Mouse (Mus musculus): ENCODE measurements around the gene Arl6ip4. TPM values are rescaled to one million over a fixed set of nuclear protein-coding genes. Genes with fewer than 3 reads are reported as not detected.

Gene Arl6ip4
- polyA plus RNA-seq, 1 experiment from 2014 or later = 105 TPM

GRCm38 (mm10) chr5:124089868-124090267, 26.0 kb upstream of the Arl6ip4 start:
- WGBS = 72% methylated on average over 21 of the region's 23 CpGs
- Histone ChIP-seq H3K4me1 (ENCODE audit: control insufficient read depth, insufficient read depth, low read length) (no peaks in the 10 kb centered on the region; the same call in 1 of the 2 replicates), H3K4me3 (ENCODE audit: low read length) (no peak overlapping the region), H3K36me3 (ENCODE audit: control insufficient read depth, insufficient read depth, low read length) (no peaks in the 10 kb centered on the region), H3K27ac (ENCODE audit: low read depth, low read length) (no peak overlapping the region), H3K4me2 (replicated peaks; ENCODE audit: low read depth, low read length) (no peak overlapping the region), H3K9ac (ENCODE audit: low read depth, low read length) (no peak overlapping the region), H3K9me3 (ENCODE audit: control insufficient read depth, low read length) (no peaks in the 10 kb centered on the region), H3K27me3 (ENCODE audit: control insufficient read depth, insufficient read depth, low read length) (no peaks in the 10 kb centered on the region)
- ATAC-seq (ENCODE audit: low FRiP score, low TSS enrichment) = no peak

- Histone ChIP-seq H3K4me3 (ENCODE audit: low read length) (no peak overlapping the region), H3K4me2 (replicated peaks; ENCODE audit: low read depth, low read length) (no peak overlapping the region), H3K36me3 (ENCODE audit: control insufficient read depth, insufficient read depth, low read length) (no peaks in the 10 kb centered on the region), H3K27ac (ENCODE audit: low read depth, low read length) (no peak overlapping the region), H3K9ac (ENCODE audit: low read depth, low read length) (no peak overlapping the region), H3K9me3 (ENCODE audit: control insufficient read depth, low read length) (no peaks in the 10 kb centered on the region), H3K4me1 (ENCODE audit: control insufficient read depth, insufficient read depth, low read length) (peaks cover 9% of the 10 kb centered on the region; the same call in 1 of the 2 replicates), H3K27me3 (ENCODE audit: control insufficient read depth, insufficient read depth, low read length) (no peaks in the 10 kb centered on the region)
- 66% methylated on average over 9 of the region's 9 CpGs for WGBS
- no peak for ATAC-seq (ENCODE audit: low FRiP score, low TSS enrichment)
Measured at GRCm38 (mm10) chr5:124091951-124092406, 23.9 kb upstream of the Arl6ip4 start.

GRCm38 (mm10) chr5:124093120-124093794, 22.6 kb upstream of the Arl6ip4 start:
- H3K9me3 ChIP-seq (ENCODE audit: control insufficient read depth, low read length) = no peaks in the 10 kb centered on the region

DNA sequence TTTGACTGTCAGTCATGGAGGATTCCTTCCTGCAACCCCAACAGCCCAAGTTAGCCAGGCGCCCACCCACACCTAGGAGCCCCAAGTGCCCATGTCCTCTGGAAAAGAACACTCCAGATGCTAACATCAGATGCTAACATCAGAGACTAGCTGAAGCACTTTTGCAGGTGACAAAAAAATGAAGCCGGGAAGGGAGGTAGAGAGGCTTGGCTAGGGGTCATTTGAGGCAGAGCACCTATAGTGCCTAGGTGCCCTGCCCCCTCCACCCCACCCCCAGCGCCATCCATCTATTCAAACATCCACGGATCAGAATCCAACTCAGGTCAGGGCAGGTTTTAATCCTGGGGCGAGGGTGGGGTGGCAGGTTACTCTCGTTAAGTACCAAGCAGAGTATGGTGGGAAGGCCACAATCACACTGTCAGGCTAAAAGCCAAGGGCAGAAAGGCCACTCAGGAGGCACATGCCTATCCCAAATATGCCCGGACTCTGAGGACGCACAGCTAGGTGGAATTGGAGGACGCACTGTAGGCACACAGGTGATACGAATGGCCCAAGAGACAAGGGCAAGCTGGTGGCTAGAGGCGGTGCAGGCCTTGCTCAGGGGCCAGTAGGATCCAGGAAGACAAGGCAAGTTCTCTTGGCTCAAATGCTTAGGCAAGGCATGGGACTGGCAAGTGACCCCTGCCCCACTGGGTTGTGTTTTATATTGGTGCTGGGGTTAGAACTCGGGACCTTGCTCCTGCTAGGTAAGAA, 21.9 kb upstream of the Arl6ip4 start:
- no peaks in the 10 kb centered on the region for H3K9me3 ChIP-seq (ENCODE audit: control insufficient read depth, low read length)
- no peak overlapping the region for H3K9ac ChIP-seq (ENCODE audit: low read depth, low read length)
- peaks cover 9% of the 10 kb centered on the region; the same call in 1 of the 2 replicates for H3K4me1 ChIP-seq (ENCODE audit: control insufficient read depth, insufficient read depth, low read length)
- H3K27me3 ChIP-seq (ENCODE audit: control insufficient read depth, insufficient read depth, low read length) = no peaks in the 10 kb centered on the region
- ATAC-seq (ENCODE audit: low FRiP score, low TSS enrichment) = no peak
- H3K36me3 ChIP-seq (ENCODE audit: control insufficient read depth, insufficient read depth, low read length) = no peaks in the 10 kb centered on the region
- 87% methylated on average over 12 of the region's 12 CpGs for WGBS
- no peak overlapping the region for H3K4me3 ChIP-seq (ENCODE audit: low read length)
- no peak overlapping the region for H3K4me2 ChIP-seq (replicated peaks; ENCODE audit: low read depth, low read length)
- no peak overlapping the region for H3K27ac ChIP-seq (ENCODE audit: low read depth, low read length)

More at GRCm38 (mm10) chr5:124093120-124093794, 22.6 kb upstream of the Arl6ip4 start:
- H3K27ac ChIP-seq (ENCODE audit: low read depth, low read length) = no peak overlapping the region
- H3K4me2 ChIP-seq (replicated peaks; ENCODE audit: low read depth, low read length) = no peak overlapping the region
- H3K4me3 ChIP-seq (ENCODE audit: low read length) = no peak overlapping the region
- H3K4me1 ChIP-seq (ENCODE audit: control insufficient read depth, insufficient read depth, low read length) = peaks cover 9% of the 10 kb centered on the region; the same call in 1 of the 2 replicates
- no peak for ATAC-seq (ENCODE audit: low FRiP score, low TSS enrichment)
- no peak overlapping the region for H3K9ac ChIP-seq (ENCODE audit: low read depth, low read length)
- 71% methylated on average over 11 of the region's 11 CpGs for WGBS
- H3K27me3 ChIP-seq (ENCODE audit: control insufficient read depth, insufficient read depth, low read length) = no peaks in the 10 kb centered on the region
- no peaks in the 10 kb centered on the region for H3K36me3 ChIP-seq (ENCODE audit: control insufficient read depth, insufficient read depth, low read length)

DNA sequence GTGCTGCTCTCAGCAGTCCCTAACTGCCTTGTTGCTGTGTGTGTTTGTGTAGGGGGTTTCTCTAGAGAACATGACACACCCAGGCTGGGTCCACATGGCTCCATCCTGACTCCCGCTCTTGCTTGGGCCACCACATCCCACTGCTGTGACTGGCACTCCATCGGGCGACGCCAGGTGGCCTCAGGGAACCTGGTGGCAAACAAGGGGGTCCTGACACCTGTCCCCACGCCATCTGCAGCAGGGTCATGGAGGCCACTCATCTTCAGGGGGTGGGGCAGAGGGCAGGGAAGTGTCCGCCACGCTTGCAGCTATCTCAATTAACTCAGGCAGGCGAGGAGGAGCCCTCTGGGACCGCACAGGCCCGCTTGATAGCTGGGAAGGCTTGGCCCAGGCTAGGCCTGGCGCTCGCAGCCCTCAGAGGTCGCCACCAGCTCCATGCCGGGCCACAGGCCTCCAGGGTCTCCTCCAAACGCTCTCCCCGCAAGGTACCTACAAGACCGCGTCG, 20.8 kb upstream of the Arl6ip4 start:
- peak overlapping the region; percentile 44 for H3K4me3 ChIP-seq (ENCODE audit: low read length)
- WGBS = 12% methylated on average over 19 of the region's 19 CpGs
- no peaks in the 10 kb centered on the region for H3K36me3 ChIP-seq (ENCODE audit: control insufficient read depth, insufficient read depth, low read length)
- peaks cover 9% of the 10 kb centered on the region; the same call in 1 of the 2 replicates for H3K4me1 ChIP-seq (ENCODE audit: control insufficient read depth, insufficient read depth, low read length)
- H3K27me3 ChIP-seq (ENCODE audit: control insufficient read depth, insufficient read depth, low read length) = no peaks in the 10 kb centered on the region
- H3K9ac ChIP-seq (ENCODE audit: low read depth, low read length) = peak overlapping the region; percentile 57
- H3K27ac ChIP-seq (ENCODE audit: low read depth, low read length) = no peak overlapping the region
- H3K4me2 ChIP-seq (replicated peaks; ENCODE audit: low read depth, low read length) = peak overlapping the region; percentile 94
- no peaks in the 10 kb centered on the region for H3K9me3 ChIP-seq (ENCODE audit: control insufficient read depth, low read length)
- ATAC-seq (ENCODE audit: low FRiP score, low TSS enrichment) = peak; percentile 56

- Histone ChIP-seq H3K27ac (ENCODE audit: low read depth, low read length) (no peak within 1 kb of the TSS), H3K4me2 (replicated peaks; ENCODE audit: low read depth, low read length) (peak within 1 kb of the TSS; percentile 94), H3K4me1 (ENCODE audit: control insufficient read depth, insufficient read depth, low read length) (peaks cover 9% of the 10 kb centered on the region; the same call in 1 of the 2 replicates), H3K27me3 (ENCODE audit: control insufficient read depth, insufficient read depth, low read length) (no peaks in the 10 kb centered on the region), H3K36me3 (ENCODE audit: control insufficient read depth, insufficient read depth, low read length) (no peaks in the 10 kb centered on the region), H3K4me3 (ENCODE audit: low read length) (peak within 1 kb of the TSS; percentile 44), H3K9me3 (ENCODE audit: control insufficient read depth, low read length) (no peaks in the 10 kb centered on the region), H3K9ac (ENCODE audit: low read depth, low read length) (peak within 1 kb of the TSS; percentile 57)
- WGBS = 1% methylated on average over 42 of the region's 42 CpGs
- peak; percentile 79 for ATAC-seq (ENCODE audit: low FRiP score, low TSS enrichment)
Measured at GRCm38 (mm10) chr5:124095596-124096232, 20.2 kb upstream of the Arl6ip4 start, which contains the start of gene Abcb9. TSS of gene Abcb9 (minus strand) at chr5:124095798.

DNA sequence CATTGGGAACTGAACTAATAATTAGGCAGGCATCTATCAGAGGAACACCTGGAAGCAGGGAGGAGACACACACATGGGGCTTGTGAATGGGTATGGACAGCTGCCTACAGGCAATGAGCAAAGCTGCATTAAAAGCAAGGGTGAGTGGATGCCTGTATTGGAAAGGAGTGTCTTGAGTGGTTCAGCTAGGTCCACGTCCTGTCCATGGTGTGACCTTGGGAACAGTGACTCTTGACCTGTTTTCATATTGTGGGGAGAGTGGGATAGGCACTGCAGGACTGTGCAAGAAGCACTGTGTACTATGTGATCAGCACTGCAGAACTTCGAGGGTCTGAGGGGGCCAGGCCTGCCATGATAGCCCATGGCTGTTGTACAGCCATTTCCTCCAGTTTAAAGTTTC, 17.0 kb upstream of the Arl6ip4 start:
- Histone ChIP-seq H3K27ac (ENCODE audit: low read depth, low read length) (no peak overlapping the region), H3K4me1 (ENCODE audit: control insufficient read depth, insufficient read depth, low read length) (peaks cover 9% of the 10 kb centered on the region; the same call in 1 of the 2 replicates), H3K4me3 (ENCODE audit: low read length) (no peak overlapping the region), H3K4me2 (replicated peaks; ENCODE audit: low read depth, low read length) (no peak overlapping the region), H3K27me3 (ENCODE audit: control insufficient read depth, insufficient read depth, low read length) (no peaks in the 10 kb centered on the region), H3K9ac (ENCODE audit: low read depth, low read length) (no peak overlapping the region), H3K36me3 (ENCODE audit: control insufficient read depth, insufficient read depth, low read length) (no peaks in the 10 kb centered on the region), H3K9me3 (ENCODE audit: control insufficient read depth, low read length) (no peaks in the 10 kb centered on the region)
- ATAC-seq (ENCODE audit: low FRiP score, low TSS enrichment) = no peak
- 88% methylated on average over 2 of the region's 2 CpGs for WGBS

- no peak overlapping the region for H3K9ac ChIP-seq (ENCODE audit: low read depth, low read length)
Measured at GRCm38 (mm10) chr5:124100128-124101044, 15.5 kb upstream of the Arl6ip4 start.

More at GRCm38 (mm10) chr5:124100128-124101044, 15.5 kb upstream of the Arl6ip4 start:
- Histone ChIP-seq H3K9me3 (ENCODE audit: control insufficient read depth, low read length) (no peaks in the 10 kb centered on the region), H3K4me1 (ENCODE audit: control insufficient read depth, insufficient read depth, low read length) (peaks cover 4% of the 10 kb centered on the region; the same call in 1 of the 2 replicates), H3K27ac (ENCODE audit: low read depth, low read length) (no peak overlapping the region), H3K4me2 (replicated peaks; ENCODE audit: low read depth, low read length) (no peak overlapping the region), H3K27me3 (ENCODE audit: control insufficient read depth, insufficient read depth, low read length) (no peaks in the 10 kb centered on the region), H3K4me3 (ENCODE audit: low read length) (no peak overlapping the region), H3K36me3 (ENCODE audit: control insufficient read depth, insufficient read depth, low read length) (no peaks in the 10 kb centered on the region)
- no peak for ATAC-seq (ENCODE audit: low FRiP score, low TSS enrichment)
- 85% methylated on average over 11 of the region's 11 CpGs for WGBS
